Mouse (Mus musculus) leukemia stem cell, adult 10-12 weeks (primary cell): ENCODE results near the gene Olfr1315-ps1. TPM values are rescaled to one million over a fixed set of nuclear protein-coding genes. Genes with fewer than 3 reads are reported as not detected.

ENCODE experiments used
- polyA plus RNA-seq: library from polyadenylated mRNA; stranded (reverse); fragments of >175 nt; gene quantifications from 2 replicates; pipeline ENCODE4 v1.2.3, GENCODE M21; 2012; ENCODE audit warnings: low replicate concordance

Olfr1315-ps1 gene
- not detected in 2 replicates for polyA plus RNA-seq

DNA sequence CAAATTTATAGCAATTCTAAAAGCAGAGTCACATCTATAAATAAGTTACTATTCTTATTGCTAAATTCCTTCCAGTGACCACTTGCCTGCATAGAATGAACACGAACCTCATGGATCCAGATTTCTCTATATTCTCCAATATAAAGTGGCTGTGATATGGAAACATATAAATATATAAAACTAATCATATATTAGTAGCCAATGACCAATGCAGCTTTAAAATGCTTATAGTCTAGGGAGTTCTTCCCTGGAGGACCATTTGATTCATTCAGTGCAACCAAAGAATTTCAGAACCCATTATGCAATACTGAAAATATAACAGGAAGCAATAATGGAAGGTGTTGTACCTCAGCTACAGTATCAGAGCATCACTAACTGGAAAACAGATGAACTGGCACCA, at the start of gene Olfr1315-ps1:
Gene Olfr1315-ps1 (minus strand): TSS at position 101 of the 400 bp plus-strand sequence.

GRCm38 (mm10) chr2:112153898-112154297, 38.7 kb upstream of the Olfr1315-ps1 start, which contains the start of gene Olfr1318:
Gene Olfr1318 (plus strand): TSS chr2:112154198.

GRCm38 (mm10) chr2:112140029-112140428, 24.8 kb upstream of the Olfr1315-ps1 start, which contains the start of gene Olfr1317:
Gene Olfr1317 (plus strand): TSS chr2:112140329.

GRCm38 (mm10) chr2:112134877-112135276, 19.6 kb upstream of the Olfr1315-ps1 start, which contains the start of gene Olfr1316:
Gene Olfr1316 (minus strand): TSS chr2:112134977.

GRCm38 (mm10) chr2:112096681-112097080, 18.6 kb downstream of the Olfr1315-ps1 start, which contains the start of gene Olfr1314:
Gene Olfr1314 (minus strand): TSS chr2:112096781.

DNA sequence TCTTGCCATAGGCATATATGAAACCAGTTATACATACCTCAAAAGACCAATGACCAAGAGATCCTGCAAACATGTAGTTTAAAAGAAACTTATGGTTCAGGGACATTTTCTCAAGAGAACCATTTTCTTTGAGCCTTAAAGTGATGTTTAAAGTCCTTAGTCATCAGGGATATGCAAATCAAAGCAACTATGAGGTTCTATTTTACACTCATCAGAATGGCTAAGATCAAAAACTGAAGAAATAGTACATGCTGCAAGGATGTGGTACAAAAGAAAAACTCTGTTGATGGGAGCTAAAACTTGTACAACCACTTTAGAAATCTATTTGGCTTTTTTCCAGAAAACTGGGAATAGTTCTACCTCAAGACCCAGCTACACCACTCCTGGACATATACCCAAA, 37.5 kb downstream of the Olfr1315-ps1 start, which contains the start of gene Olfr1313:
Gene Olfr1313 (minus strand): TSS at position 101 of the 400 bp plus-strand sequence.

Other genes starting within 250 kb of the Olfr1315-ps1 start
- gene Olfr1305, start 238.3 kb downstream of the Olfr1315-ps1 start, polyA plus RNA-seq, result not detected in 2 replicates
- not detected in 2 replicates for gene Olfr1306, start 199.2 kb downstream of the Olfr1315-ps1 start, polyA plus RNA-seq
- 0.01 TPM in 1 of 2 replicates, not detected in the other for gene Olfr1307, start 166.0 kb downstream of the Olfr1315-ps1 start, polyA plus RNA-seq
- gene Olfr1308, start 150.5 kb downstream of the Olfr1315-ps1 start, polyA plus RNA-seq, result not detected in 2 replicates
- gene Olfr1309, start 125.2 kb downstream of the Olfr1315-ps1 start, polyA plus RNA-seq, result not detected in 2 replicates
- not detected in 2 replicates for gene Olfr1310, start 102.7 kb downstream of the Olfr1315-ps1 start, polyA plus RNA-seq
- not detected in 2 replicates for gene Olfr1311, start 91.0 kb downstream of the Olfr1315-ps1 start, polyA plus RNA-seq
- gene Olfr1312, start 65.2 kb downstream of the Olfr1315-ps1 start, polyA plus RNA-seq, result 0.03 TPM in 1 of 2 replicates, not detected in the other
- gene Olfr1313, start 37.6 kb downstream of the Olfr1315-ps1 start, polyA plus RNA-seq, result not detected in 2 replicates
- gene Olfr1314, start 18.7 kb downstream of the Olfr1315-ps1 start, polyA plus RNA-seq, result not detected in 2 replicates
- gene Olfr1316, start 19.5 kb upstream of the Olfr1315-ps1 start, polyA plus RNA-seq, result not detected in 2 replicates
- not detected in 2 replicates for gene Olfr1317, start 24.9 kb upstream of the Olfr1315-ps1 start, polyA plus RNA-seq
- gene Olfr1318, start 38.8 kb upstream of the Olfr1315-ps1 start, polyA plus RNA-seq, result not detected in 2 replicates
- 32.0 and 38.3 TPM in 2 replicates for gene Lpcat4, start 124.0 kb upstream of the Olfr1315-ps1 start, polyA plus RNA-seq
- not detected in 2 replicates for gene Nutm1, start 143.9 kb upstream of the Olfr1315-ps1 start, polyA plus RNA-seq
- 71.1 and 91.1 TPM in 2 replicates for gene Nop10, start 146.5 kb upstream of the Olfr1315-ps1 start, polyA plus RNA-seq
- 7.6 and 8.0 TPM in 2 replicates for gene Slc12a6, start 150.4 kb upstream of the Olfr1315-ps1 start, polyA plus RNA-seq
- gene Gm21985, start 150.9 kb upstream of the Olfr1315-ps1 start, polyA plus RNA-seq, result not detected in 2 replicates